Mouse (Mus musculus): ENCODE measurements around the gene Cpm. TPM values are rescaled to one million over a fixed set of nuclear protein-coding genes. Genes with fewer than 3 reads are reported as not detected.
"Not testable (repeated sequence)": the region's sequence is repeated elsewhere in the genome, so short reads cannot be mapped to it uniquely, and the experiment has no call there.

Cpm gene
- total RNA-seq, 2 experiments from 2014 or later = 8.6 to 10.7 TPM

- no peak for DNase-seq (ENCODE audit: low spot score in 2 of 2)
These were observed 36.2 kb upstream of the Cpm start for GRCm38 (mm10) chr10:117593041-117593570.

- no peak for DNase-seq (ENCODE audit: low spot score in 2 of 2)
These were observed 35.4 kb upstream of the Cpm start for GRCm38 (mm10) chr10:117593857-117594256.

- DNase-seq (ENCODE audit: low spot score in 2 of 2) = no peak
These were observed 34.9 kb upstream of the Cpm start for GRCm38 (mm10) chr10:117594291-117594850.

DNA sequence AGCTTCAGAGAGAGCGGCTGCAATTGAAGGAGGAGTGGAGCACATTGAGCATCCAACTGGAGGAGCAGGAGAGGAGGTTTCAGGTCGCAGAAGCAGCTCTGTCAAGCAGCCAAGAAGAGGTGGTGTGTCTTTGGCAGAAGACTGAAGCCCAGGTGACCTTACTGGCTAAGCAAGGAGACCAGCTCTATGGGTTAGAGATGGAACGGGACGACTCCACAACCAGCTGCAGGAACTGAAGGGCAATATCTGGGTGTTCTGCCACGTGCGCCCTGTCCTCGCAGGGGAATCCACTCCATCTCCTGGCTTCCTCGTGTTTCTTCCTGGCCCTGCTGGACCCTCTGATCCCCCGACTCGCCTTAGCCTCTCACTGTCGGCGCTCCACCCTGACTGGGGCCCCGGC is 34.4 kb upstream of the Cpm start:
- no peak for DNase-seq (ENCODE audit: low spot score in 2 of 2)

- DNase-seq (ENCODE audit: low spot score in 2 of 2) = no peak
These were observed 33.7 kb upstream of the Cpm start for GRCm38 (mm10) chr10:117595442-117596164.

DNA sequence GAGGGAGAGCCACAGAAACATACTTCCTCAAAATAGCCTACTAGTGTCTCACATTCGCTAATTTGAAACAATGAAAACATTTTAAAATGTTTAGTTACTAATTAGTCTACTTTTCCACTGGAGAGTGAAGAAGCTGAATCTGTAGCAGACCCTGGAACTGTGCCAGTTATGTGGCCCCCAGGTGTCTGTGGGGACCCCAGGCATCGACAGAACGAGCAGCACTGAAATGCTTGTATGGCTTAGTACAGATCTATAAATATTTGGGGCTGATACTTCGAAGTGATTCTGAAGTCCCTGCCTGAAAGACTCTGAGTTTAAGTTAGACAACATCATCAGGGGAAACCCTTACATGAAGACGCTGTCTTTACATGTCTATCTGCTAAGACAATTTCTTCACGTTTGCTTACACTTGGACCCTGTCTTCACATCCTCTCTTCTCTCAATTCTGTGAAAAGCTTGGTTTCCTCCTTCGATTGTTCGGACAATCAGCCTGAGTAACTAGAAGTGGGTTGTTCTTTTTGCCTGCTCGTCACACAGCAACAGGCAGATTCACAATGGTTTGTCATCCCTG is 33.0 kb upstream of the Cpm start:
- no peak for DNase-seq (ENCODE audit: low spot score in 2 of 2)

DNA sequence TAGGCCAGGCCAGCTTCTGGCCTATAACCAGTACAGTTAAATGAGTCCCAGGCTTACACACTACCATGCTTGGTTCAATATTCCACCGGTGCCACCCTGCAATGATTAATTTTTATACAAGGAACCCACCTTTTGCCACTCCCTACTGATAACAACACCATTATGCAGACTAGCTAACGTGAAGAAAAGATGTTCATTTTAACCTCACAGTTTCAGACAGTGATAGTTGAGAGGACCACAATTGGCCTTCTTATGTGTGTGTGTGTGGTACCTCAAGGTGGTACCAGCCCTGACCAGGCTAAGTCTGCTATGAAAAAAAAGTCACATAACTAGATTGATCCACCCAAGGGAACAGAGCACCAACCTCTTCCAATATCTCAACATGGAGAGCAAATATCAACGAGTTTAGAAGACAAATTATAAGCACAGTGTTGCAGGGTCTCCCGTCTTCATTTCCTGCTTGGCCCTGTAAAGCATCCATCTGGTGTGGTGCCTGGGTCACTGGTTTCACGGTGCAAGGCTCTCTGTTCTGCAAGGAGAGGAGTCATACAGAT is 32.5 kb upstream of the Cpm start:
- DNase-seq (ENCODE audit: low spot score in 2 of 2) = no peak

- not testable (repeated sequence) for DNase-seq (ENCODE audit: low spot score in 2 of 2)
These were observed 31.7 kb upstream of the Cpm start for GRCm38 (mm10) chr10:117597371-117598265.

GRCm38 (mm10) chr10:117598266-117598950 is 30.9 kb upstream of the Cpm start:
- no peak for DNase-seq (ENCODE audit: low spot score in 2 of 2)

GRCm38 (mm10) chr10:117598951-117599572 is 30.2 kb upstream of the Cpm start:
- DNase-seq (ENCODE audit: low spot score in 2 of 2) = not testable (repeated sequence)

DNA sequence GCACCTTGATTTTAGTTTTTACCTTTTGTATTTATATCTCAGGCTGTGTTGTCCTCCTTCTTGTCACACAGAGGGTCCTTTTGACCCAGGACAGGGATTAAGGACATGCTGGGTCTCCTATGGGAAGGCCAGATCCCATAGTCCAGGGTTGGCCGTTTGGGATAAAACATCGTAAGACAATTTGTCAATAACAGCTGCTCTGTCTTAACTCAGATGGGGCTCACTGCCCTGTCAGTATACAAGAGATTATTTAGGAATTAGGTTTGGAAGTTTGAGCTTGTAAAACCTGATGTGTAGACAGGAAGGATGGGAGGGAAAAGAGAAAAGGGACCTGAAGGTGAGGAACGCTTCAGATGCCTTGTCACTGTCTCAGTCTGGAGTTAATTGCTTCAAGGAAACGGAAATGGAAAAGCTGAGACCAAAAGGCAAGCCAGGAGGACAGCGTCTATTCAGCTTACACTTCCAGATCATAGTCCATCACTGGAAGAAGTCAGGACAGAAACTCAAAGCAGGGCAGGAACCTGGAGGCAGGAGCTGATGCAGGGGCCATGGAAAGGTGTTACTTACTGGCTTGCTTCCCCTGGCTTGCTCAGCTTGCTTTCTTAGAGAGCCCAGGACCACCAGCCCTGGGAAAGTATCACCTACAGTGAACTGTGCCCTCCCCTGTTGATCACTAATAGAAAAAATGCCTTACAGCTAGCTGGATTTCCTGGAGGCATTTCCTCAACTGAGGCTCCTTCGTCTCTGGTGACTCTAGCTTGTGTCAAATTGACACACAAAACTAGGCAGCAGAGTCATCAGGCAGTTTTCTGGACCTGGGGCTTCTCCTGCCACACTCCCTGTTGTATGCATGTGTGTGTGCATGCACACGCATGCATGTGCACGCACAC is 27.9 kb upstream of the Cpm start:
- no peak for DNase-seq (ENCODE audit: low spot score in 2 of 2)

DNA sequence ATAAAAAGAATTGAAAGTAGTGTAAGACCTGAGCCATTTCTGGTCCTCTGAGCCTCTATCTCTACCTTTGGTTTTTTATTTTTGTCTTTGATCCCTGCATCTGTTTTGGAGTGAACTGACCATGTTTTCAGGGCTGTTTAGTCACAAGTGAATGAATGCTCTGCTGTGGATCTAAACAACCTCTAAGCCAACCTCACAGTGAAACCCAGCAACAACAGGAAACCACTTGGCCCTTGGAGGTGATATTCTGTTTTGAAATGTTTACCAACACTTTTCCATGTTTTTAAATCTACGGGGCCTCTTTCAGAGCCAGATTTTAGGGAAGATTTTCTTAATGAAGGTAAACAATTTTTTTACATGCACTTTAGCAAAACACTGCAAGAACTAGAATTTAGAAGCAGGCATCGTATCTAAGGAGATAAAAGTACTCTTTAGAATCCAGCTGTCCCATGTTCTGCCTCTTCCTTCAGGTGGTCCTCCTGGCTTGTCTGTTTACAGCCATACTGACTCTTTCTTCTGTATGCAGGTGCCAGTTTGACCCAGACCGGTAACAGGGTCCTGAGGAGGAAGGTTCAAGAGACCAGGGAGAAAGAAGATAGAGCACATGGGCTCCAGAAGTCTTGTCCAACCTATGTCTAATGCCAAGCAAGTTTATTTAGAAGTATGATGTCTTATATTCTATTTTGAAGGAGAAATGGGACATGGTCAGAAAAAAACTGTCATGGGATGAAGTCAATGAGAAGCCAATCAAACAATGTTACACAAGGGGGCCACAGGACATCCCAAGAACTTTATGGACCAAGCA is 26.8 kb upstream of the Cpm start:
- DNase-seq (ENCODE audit: low spot score in 2 of 2) = no peak

DNA sequence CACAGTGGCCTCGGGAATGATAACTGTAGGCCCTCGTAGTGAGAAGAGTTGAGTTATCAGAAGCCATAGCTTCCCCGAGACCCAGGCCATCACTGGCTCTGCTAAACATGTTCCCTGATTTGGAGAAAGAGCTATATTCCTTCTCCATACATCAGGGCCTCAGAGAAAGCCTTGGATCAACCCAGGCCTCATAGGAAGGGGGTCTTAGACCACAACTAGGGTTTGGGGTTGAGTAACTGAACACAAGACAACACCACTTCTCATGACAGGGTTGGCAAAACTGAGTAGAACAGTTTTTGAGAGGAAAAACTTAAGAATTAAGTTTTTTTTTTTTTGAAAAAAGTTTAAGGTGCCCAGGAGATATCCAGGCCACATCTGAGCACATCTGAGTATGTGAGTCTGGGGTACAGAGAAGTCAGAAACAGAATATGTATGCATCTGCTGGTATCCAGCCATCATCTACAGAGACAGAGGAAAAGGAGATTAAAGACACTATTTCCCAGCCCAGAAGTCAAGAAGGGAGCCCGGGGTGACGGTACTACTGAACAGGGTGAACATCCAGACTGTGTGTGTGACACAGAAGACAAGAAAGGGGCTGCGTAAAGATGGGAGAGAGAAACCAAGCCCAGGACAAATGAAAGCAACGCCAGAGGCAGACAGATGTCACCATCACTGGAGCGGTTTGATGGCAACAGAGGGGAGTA is 26.0 kb upstream of the Cpm start:
- no peak for DNase-seq (ENCODE audit: low spot score in 2 of 2)

DNA sequence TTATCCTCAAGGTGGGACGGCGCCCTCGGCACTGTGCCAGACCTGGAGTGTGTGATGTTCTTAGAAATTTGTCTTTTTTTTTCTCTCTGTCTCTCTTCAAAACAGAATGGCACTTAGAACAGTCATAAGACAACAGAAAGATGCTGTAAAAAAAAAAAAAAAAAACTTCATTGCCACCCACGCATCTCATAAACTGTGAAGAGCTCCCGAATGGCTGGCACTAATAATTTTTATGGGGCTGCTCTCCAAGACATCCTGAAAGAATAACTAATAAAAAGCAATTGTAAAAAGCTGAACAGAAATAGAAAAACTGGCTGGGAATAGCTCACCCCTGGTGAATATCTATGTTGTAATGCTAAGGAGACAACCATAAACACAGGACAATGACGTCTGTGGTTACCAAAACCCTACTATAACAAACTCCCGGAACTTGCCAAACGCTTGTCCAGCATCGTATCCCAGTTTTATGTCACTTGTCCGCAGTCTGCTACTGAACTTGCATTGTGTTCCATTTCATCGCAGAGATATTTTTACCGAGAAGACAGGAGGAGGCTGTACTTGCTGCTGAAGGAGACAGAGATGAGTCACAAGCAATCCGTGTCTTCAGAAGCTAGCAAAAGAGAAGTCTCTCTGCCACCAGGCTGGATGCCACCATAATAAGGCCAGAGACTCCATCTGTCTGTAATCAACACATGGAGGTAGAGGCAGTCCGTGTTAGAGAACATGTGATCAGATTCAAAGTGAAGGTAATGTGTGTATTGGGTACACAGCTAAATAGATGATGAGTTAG is 25.3 kb upstream of the Cpm start:
- DNase-seq (ENCODE audit: low spot score in 2 of 2) = peak; percentile 23 to 46

DNA sequence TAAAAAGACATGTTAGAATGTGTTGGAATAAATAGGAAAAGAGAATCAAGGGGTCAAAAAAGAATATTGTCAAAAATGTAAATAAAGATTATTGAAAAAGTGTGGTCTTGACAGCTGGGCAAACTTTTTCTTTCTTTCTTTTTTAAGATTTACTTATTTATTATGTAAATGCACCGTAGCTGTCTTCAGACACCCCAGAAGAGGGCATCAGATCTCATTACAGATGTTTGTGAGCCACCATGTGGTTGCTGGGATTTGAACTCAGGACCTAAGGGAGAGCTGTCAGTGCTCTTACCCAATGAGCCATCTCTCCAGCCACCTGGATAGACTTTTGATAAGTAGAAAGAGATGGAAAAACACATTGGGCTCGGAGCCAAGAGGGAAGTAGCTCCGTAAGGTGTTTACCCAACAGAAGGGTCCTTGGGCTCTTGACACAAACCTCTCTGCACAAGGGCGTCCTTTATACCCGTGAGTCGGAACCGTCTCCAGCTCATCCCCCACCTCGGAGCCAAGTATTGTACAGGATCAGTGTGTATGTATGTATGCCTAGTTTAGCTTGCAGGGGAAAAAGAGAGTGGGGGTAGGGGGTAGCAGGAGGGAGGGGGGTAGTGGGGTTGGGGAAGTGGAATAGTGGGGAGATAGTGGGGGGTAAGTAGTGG is 24.5 kb upstream of the Cpm start:
- no peak for DNase-seq (ENCODE audit: low spot score in 2 of 2)

Data from layer of hippocampus, adult 18-20 months (tissue).